Mouse (Mus musculus) embryo, embryonic 11 days (tissue): ENCODE measurements around the gene Yif1a.

Experiments used
- DNase-seq: peaks from one replicate; pipeline ENCODE4 v3.0.0-alpha.2; 2015

Yif1a gene

GRCm38 (mm10) chr19:5087884-5088728, at the start of gene Yif1a:
Yif1a (plus strand) TSS chr19:5088538.
- peak; percentile 98 for DNase-seq

GRCm38 (mm10) chr19:5038709-5039156, 49.6 kb upstream of the Yif1a start, which contains the start of the genes B4gat1 and AC124502.3:
B4gat1 (plus strand) TSS chr19:5038826.
AC124502.3 (plus strand) TSS chr19:5038891.
- DNase-seq: peak; percentile 96

GRCm38 (mm10) chr19:5039301-5040114, 48.8 kb upstream of the Yif1a start:
- peak; percentile 45 for DNase-seq

GRCm38 (mm10) chr19:5040862-5041523, 47.3 kb upstream of the Yif1a start, which contains the start of gene Brms1:
Brms1 (plus strand) TSS chr19:5041354.
- DNase-seq: peak; percentile 97

- no peak for DNase-seq
Observed at GRCm38 (mm10) chr19:5041588-5041987, 46.8 kb upstream of the Yif1a start.

- no peak for DNase-seq
Observed at GRCm38 (mm10) chr19:5045531-5045930, 42.8 kb upstream of the Yif1a start.

- peak; percentile 17 for DNase-seq
Observed at GRCm38 (mm10) chr19:5048138-5049056, 39.9 kb upstream of the Yif1a start.

DNA sequence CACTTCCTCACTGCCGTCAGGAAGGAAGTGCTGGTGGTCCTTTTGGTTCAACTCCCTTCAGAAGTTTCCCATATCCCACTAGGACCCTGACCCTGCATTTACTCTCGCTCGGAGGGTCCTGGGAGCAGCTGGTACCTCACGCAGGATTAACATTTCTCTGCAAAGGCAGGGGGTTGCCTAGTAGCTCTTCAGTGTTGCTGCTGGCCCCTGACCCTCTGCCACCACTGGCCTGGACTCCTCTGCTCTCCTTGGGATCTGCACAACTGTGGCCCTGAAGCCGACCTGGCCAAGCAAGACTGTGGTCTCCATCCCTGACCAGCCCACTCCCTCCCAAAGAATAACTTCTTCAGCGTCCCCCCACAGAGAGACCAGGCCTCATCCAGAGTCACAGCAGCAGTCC, 39.0 kb upstream of the Yif1a start:
- no peak for DNase-seq

DNA sequence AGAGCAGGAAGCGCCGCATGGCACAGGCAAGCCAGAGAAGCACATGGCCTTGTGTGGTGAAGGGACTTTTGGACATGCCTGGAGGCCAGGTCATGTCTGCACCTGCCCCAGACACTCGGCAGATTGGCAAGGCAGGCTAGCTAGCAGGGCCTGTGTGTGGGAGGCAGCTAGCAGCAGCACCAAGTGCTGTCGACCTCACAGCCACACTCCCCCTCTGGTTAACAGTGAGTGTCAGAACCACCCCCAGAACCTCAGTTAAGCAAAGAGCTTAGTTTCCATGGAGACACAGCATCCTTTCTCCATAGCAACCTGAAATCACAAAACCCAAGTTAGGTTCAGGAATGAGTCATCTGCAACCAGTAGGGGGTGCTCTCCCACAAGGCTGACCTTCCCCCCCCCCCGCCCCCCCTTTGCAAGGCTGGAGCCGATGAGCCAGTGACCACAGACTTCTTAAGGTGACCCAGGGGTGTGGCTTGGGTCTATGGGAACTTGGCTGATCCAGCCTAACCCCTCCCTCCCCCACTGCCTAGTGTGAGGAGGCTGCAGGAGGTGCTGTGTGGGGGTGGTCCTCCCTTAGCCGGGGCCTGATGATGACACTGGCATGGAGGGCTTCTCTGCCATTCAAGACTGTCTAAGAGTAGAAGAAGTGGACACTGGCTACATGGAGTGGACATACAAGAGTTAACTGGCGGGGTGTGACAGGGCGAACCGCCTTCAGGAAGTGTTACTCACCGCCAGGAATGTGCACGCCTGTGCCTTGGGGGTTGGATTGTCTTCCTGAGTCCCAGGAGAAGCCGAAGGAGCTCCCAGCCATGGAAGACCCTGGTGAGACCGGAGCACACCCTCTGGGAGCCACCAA, 38.1 kb upstream of the Yif1a start, which contains the start of gene Rin1:
Gene Rin1, plus strand, starts transcription at position 435 of the 859 bp plus-strand sequence.
- DNase-seq: peak; percentile 71

DNA sequence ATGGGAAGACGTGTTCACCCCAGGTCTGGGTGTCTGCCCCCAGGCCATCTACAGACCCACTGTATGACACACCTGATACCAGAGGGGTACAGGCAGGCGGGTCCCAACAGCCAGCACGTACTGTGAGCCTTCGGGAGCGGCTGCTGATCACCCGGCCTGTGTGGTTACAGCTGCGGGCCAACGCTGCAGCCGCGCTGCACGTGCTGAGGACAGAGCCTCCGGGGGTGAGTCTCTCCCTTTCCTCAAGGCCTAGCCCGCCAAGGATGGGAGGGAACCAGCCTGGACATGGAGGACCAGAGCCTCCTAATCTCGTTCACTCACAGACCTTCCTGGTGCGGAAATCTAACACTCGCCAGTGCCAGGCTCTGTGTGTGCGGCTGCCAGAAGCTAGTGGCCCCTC, 37.3 kb upstream of the Yif1a start:
- DNase-seq: peak; percentile 50

DNA sequence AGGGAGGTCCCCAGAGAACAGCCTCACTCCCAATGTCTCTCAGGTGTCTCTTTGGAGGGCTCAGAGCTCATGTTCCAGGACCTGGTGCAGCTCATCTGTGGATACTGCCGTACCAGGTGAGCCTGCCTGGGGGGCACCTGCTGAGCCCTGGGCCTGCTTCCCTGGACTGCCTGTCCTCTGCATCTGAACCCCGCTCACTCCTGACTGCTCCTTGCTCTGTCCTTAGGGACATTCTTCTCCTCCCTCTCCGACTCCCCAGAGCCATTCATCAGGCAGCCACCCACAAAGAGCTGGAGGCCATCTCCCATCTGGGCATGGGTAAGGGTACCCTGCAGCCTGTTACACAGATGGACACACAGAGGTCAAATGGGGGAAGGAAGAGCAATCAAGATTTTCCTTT, 36.8 kb upstream of the Yif1a start:
- no peak for DNase-seq

DNA sequence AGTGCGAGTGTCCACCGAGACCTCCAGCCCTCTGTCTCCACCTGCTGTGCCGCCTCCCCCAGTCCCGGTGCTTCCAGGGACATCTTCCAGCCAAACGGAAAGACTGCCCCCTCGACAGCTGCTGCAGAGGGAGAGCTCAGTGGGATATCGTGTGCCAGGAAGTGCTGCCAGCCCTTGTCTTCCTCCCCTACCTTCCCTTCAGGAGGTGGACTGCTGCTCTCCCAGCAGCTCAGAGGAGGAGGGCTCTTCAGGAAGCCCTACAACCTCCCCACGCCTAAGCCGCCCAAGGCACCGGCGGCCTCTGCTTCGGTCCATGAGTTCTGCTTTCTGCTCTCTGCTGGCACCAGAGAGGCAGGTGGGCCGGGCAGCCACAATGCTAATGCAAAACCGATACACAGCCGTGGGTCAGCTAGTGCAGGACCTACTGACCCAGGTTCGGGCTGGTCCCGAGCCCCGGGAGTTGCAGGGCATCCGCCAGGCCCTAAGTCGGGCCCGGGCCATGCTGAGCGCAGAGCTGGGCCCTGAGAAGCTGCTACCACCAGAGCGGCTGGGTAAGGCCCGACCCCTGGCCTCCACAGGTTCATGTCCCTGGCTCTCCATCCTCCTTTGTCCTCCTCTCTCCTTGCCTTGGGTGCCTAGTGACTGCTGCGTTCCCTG, 36.0 kb upstream of the Yif1a start:
- no peak for DNase-seq

DNA sequence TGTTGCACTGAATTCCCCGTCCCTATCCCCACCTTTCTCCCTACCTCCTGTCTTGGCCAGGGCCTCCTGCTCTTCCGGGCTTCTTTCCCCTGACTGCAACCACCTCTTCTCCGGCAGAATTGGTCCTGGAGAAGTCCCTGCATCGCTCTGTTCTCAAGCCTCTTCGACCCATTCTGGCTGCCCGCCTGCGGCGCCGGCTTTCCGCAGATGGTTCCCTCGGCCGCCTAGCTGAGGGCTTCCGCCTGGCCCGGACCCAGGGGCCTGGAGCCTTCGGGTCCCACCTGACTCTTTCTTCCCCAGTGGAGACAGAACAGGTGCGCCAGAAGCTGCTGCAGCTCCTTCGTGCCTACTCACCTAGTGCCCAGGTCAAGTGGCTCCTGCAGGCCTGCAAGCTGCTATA, 35.5 kb upstream of the Yif1a start:
- DNase-seq: no peak

- peak; percentile 73 for DNase-seq
Observed at GRCm38 (mm10) chr19:5053909-5054308, 34.4 kb upstream of the Yif1a start.

DNA sequence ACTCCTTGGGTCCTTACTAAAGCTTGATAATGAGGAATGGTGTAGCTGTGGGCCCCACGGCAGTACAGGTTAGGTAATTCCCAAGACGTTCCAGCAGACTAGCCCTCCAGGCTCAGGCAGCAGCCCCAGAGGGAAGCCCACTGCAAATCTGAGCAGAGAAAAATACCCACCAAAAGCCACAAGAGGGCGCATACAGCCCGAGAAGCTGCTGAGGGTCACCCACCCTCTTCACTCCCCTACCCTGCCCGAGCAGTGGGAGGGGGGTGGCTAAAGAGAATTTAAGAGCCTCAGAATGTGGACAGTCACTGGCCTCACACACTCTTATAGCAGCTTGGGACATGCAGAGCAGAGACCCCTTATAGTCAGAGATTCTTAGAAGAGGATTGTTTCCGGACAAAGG, 32.1 kb upstream of the Yif1a start:
- DNase-seq: peak; percentile 85

- no peak for DNase-seq
Observed at GRCm38 (mm10) chr19:5057876-5058775, 30.2 kb upstream of the Yif1a start.

DNA sequence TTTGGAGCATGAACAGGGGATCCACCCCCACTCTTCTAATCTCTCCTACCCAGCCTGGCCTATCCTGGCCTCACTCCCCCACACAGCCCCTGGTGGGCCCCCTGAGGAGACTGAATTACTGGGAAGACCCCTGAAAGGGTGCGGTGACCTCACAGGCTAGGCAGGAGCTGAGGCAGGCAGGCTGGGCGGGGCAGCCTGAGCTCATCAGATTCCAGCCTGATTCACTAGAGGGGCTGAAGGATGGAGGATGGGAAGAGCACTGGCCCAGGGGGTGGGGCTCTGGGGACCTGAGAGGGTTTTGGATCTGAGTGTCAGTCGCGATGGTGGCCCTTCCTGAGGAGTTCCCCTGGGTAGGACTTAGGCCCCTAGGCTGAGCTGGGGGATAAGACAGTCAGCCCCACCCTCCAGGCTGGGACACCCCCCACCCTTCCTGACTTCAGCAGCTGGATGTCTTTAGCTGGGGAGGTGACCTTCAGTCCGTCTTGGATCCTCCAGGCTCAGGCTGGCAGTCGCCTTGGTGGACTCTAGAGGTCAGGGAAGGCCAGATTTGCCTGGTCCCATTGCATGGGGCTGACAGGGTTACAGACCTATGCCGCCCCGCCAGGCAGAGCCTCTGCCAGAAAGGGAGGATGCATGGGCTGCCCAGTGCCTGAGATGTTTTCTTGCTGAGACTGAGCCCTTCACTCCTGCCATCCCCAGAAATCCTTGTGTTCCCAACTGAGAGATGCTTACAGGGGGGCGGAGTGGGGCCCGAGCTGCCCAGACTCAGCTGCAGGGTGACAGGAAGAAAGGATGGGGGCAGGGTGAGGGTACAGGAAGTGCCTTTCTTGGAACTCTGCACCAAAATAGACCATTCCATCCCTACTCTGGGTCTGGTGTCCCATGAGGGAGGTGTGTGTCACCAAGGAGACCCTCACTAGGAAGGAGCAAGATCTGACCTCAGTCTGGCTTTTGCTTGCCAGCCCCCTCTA, 29.3 kb upstream of the Yif1a start:
- DNase-seq: peak; percentile 67
